Mouse (Mus musculus) T-helper 1 cell (primary cell): Measurements from ENCODE around the gene Tlr5.

ENCODE experiments used
- in situ Hi-C: fragments of 300-600 bp; cut with MboI, MseI; formaldehyde crosslinking; loops from one replicate; pipeline ENCODE4 v1.15.1; 2025; ENCODE audit warnings: high pct_unique_total_duplicates

The Tlr5 gene

DNA sequence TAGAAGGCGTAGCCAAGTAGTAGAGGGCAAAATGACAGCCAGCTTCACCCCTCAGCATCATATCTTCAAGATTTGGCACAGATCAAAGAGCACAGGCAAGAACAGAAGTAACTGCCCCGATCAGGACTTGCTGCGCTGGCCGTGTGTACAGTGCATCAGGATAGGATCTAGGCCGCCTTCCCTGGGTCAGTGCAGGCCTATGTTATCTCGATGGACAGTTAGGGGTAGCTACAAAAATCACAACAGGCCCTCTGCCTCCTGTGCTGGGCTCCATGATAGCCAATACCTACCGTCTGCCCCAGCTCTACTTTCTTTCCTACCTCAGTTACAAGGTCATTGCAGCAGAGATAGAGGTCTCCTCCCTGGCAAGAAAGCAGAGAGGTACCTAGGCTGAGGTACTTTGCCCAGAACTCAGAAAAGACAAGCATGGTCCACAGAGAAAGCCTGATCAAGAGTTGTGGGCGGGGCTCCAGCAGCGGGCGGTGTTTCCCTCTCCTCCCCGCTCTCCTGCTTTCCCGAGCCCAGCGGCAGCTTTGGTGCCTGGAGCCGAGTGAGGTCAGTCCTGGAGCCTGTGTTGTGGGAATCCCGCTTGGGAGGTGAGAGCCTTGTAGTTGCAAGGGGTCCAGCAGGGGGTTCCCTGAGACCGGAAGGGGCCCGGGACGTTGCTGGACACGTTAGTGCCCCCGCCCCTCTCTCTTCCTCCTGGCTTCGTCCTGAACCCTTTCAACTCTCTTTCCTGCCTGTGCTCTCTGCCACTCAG lies at the start of gene Tlr5:
TSS of gene Tlr5 (plus strand) at position 502 of the 760 bp plus-strand sequence.
- in situ Hi-C loops: no loop called here

DNA sequence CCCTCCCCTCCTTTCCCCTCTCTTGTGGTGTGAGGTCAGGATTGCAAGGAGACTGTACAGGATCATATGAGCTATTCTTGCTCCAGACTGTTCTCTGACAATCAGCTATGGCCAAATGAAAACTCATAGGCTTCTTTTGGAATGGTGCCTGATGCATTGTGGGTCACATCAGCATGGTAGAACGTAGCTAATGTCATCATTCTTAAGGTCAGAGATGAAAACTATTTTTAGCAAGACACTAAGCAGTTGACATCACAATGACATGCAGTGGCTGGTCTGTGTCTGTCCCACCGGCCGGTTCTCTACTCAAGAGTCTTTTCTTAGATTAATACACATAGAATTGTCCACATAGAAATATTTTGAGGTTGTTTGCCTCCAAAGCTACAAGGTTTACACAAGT lies 48.9 kb upstream of the Tlr5 start:
- in situ Hi-C loops: no loop called here

GRCm38 (mm10) chr1:182908050-182909036 lies 46.2 kb upstream of the Tlr5 start:
- in situ Hi-C loops: no loop called here

DNA sequence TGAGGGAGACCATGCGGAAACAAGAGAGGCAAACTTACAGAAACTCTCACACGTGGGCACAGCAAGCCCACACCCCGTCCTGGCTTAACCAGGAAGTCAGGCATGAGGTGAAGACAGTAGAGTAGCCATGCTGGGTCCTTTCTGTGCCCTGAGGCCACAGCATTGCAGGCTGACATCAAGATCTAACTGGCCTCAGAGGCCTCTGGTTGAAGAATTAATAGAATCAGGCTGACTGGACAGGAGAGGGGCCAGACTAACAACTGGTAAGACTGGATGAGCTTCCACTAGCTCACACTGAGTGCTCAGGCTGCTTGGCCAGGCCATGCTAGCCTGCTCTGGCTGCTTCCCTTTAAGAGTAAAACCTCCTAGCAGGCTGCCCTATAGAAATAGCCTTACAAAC lies 45.5 kb upstream of the Tlr5 start:
- in situ Hi-C loops: no loop called here

DNA sequence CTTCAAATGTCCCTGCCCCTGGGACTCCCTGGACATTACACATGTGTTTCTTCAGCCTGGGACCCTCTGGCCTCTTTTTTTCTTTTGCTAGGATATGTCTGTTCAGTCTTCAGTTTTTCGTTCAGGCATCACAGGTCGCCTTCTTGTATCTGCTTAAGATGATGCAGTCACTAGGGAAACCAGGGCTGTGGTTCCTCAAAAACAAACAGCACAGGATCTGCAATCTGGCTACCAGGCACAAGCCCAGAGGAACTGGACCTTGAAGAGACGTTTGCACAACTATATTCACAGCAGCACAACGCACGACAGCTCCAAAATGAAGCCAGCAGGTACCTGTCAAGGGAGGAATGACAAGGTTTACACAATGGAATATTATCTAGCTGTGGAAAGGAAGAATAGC lies 45.0 kb upstream of the Tlr5 start:
- in situ Hi-C loops: no loop called here

DNA sequence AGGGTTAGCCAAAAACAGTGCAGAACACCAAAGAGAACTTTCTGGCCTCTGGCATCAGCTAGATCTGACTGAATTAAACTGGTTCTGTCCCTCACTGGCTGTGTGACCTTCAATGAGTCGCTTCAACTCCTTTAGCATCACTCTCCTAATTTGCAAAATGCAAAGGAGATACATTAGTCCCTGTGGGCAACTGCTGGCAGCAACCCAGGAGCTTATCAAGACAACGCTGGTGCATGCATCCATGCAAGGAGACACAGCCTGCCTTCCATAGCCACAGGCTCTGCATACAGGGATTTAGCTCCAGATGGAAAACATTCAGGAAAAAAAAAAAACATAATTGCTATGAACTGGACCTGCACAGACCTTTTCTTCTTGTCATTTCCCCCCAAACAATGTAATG lies 42.0 kb upstream of the Tlr5 start:
- in situ Hi-C loops: no loop called here

- in situ Hi-C loops: no loop called here
Measured at GRCm38 (mm10) chr1:182914121-182914908, 40.3 kb upstream of the Tlr5 start.

DNA sequence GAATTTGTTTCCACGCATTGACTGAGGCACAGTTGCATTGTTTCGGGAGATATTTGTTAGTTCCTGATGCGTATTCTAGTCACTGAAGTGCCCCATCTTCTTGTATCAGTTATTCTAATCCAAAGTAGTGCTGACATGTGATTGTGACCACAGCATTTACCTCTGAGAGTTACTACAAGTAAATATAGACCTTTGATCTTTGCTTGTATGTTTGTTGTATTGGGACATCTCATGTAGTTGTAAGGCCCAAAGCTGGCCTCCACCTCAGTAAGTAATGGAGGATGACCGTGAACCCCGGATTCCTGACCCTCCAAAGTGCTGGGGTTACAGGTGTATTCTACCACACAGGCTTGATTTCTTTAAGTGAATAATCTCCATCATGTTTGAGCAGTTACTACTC lies 38.4 kb upstream of the Tlr5 start:
- in situ Hi-C loops: no loop called here

- in situ Hi-C loops: no loop called here
Measured at GRCm38 (mm10) chr1:182918718-182919346, 35.8 kb upstream of the Tlr5 start.

GRCm38 (mm10) chr1:182922824-182923223 lies 31.8 kb upstream of the Tlr5 start:
- in situ Hi-C loops: no loop called here

DNA sequence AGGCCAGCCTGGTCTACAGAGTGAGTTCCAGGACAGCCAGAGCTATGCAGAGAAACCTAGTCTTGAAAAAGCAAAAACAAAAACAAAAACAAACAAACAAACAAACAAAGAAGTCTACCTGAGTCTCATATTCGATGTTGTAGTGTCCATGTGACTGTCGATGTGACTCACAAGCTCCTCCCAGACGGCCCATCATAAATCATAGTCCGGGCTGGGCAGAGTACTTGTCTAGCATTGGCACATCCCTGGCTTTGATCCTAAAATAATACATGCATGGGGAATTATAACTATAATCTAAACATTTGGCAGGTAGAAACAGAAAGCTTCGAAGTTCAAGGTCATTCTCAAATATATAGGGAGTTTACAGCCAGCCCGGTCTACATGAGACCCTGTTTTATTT lies 28.1 kb upstream of the Tlr5 start:
- in situ Hi-C loops: no loop called here

DNA sequence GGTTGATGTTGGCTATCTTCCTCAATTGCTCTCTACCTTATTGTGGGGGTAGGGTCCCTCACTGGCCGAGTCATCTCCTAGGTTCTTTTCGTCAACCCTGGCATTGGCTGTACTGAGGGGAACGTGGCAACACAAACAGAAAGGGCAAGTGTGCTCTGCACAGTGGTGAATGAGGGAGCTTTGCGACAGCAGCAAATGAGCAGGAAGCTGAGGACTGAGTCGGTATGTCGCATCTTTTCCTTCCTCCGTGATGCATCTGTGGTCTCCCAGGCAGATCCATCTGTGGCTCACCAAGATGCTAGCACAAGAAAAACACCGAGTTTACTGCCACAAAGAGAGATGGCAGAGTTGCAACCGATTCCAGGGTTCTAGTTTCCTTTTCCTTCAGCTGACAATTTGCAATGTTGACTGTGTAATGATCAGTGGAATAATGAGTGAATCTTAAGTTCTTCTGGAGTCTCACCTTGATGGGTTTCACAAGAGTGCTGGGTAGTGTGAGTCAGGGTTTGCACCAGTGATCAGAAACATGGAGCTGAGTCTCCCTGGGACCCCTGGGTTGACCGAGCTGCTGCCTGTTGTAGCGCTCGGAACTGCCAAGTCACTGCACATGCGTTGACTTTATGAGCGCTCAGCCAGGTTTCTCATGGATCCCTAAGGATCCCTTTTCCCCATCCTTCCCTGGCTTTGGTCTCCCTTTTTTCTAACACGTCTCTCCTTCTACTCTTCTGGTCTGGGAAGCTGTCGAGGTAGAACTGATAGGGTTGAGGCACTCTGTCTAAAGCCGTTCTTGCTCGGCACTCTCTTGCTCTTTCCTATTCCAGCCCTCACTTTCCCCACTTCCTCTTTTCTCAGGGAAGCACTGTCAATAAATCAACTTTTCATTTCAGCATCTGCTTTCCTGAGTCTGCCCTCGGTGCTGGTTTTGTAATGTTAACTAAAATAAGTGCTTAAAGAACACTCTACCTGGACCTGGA lies 26.4 kb upstream of the Tlr5 start:
- in situ Hi-C loops: no loop called here

DNA sequence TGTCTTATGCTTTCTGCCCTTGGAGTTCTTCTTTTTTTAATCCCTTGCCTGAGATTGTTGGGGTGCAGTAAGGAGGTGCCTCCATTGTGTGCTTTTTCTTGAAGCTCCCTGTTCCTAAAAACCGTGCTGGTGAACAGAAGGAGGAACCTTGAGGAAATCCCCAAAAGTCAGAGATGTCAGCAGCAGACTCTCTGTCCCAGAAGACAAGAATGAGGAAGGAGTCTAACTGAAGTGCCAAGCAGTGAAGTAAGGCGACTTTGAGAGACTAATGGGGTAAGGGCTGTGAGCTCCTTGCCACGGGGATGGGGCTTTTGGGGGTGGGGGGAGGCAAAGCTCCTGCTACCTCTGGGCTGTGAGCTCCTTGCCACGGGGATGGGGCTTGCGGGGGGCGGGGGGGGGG lies 19.1 kb upstream of the Tlr5 start:
- in situ Hi-C loops: no loop called here

DNA sequence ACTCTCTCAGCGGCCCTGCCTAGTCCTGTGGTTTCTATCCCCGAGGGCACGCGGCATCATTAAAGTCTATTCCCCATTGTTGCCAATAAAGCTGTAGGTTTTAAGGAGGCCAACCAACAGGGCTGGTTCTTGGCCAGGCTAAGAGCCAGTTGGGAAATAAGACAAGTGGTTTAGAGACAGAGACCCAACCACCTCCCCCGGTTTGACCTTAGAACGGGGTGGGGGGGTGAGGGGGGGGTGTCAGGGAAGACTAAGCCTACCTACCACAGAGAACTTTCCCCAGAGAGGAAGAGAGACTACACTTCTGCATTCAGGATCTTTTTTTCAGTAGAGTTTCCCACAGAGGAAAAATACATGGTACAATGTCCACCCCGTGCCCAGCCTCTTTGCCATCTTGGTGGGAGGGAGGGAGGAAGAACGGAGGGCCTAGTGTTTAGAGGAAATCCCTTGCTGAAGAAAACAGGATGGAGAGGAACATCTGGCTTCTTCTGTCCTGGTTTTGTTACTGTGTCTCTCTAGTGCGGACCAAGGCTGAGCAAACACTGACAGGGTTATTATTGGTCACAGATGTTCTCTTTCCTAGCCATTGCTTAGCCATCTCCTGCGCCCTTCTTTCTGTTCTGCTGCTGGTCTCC lies 17.0 kb upstream of the Tlr5 start:
- in situ Hi-C loops: no loop called here

GRCm38 (mm10) chr1:182941921-182942320 lies 12.7 kb upstream of the Tlr5 start:
- in situ Hi-C loops: no loop called here

DNA sequence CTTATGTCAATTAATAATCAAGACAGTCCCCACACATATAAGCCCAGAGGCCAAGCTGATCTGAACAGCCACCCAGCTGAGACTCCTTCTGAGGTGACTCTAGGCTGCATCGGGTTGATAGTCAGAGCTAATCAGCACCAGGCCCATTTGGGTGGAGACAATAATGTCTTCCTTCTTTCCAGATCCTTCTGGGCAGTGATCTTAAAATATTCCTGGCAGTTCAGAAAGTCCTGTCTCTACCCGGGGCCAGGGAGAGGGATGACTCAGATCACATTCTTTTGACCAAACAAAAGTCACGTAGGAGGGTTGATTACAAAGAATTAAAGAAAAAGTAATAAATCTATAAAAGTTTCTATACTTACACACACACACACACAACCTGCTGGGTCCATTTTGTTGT lies 10.7 kb upstream of the Tlr5 start:
- in situ Hi-C loops: no loop called here

DNA sequence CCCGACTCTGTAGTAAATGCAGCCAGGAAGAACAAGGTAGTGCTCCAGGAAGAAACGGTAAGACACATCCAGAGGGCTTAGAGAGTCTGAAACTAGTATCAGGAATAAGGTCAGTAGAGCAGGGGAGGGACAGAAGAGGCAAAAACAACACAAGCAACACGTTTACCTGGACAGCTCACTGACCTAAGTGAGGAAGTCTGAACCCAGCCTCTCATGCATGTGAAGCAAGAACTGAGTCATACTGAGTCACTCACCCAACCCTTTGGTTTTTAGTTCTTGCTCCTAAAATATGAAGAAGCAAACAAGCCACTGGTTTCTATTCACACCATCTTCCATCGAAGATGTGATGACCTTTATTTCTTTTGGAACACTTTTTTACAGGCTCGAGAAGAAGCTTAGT lies 9.9 kb upstream of the Tlr5 start:
- in situ Hi-C loops: no loop called here

DNA sequence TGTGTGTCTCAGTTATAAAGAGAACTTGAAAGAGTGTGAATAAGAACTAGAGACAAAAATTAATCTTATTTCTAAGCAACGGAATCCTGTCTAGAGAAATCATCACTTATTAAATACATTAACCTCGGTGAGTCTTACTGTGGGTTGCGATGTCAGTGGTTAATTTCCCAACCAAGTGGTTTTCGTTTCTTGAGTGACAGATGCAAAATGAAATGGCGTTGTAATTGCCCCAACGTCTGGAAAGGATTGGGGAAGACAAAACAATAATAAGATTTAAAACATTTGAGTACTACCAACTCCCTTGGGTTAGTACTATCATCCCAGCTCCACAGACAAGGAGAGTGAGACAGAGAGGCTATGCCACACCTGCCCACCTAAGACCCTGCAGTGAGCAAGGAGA lies 9.0 kb upstream of the Tlr5 start:
- in situ Hi-C loops: no loop called here

DNA sequence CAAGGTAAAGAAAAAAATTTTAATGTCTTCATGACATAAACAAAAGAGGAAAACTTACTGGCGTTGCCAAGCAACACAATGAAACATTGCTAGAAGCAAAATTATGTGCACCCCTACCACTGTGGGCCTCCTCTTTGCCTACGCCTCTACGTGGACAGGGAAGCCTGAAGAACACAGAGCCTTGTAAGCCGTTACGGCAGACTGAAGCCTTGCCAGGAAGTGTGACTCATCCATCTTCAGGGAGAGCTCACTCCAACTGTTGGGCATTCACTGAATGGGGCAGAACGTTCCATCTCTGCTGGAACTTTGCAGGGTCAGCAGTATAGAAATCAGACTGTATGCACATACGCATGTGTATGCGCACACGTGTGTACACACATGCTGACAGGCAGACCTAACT lies 3.3 kb upstream of the Tlr5 start:
- in situ Hi-C loops: no loop called here

- in situ Hi-C loops: no loop called here
Measured at GRCm38 (mm10) chr1:182953165-182953564, 1.4 kb upstream of the Tlr5 start.
